Mouse (Mus musculus): ENCODE results near the gene Cdr2. TPM values are rescaled to one million over a fixed set of nuclear protein-coding genes. Genes with fewer than 3 reads are reported as not detected.
"Not testable (repeated sequence)": the region's sequence is repeated elsewhere in the genome, so short reads cannot be mapped to it uniquely, and the experiment has no call there.

Cdr2 gene
- total RNA-seq (2022) = 1 to 10 TPM; 4.7 to 6.9 (median 4.9) TPM

DNA sequence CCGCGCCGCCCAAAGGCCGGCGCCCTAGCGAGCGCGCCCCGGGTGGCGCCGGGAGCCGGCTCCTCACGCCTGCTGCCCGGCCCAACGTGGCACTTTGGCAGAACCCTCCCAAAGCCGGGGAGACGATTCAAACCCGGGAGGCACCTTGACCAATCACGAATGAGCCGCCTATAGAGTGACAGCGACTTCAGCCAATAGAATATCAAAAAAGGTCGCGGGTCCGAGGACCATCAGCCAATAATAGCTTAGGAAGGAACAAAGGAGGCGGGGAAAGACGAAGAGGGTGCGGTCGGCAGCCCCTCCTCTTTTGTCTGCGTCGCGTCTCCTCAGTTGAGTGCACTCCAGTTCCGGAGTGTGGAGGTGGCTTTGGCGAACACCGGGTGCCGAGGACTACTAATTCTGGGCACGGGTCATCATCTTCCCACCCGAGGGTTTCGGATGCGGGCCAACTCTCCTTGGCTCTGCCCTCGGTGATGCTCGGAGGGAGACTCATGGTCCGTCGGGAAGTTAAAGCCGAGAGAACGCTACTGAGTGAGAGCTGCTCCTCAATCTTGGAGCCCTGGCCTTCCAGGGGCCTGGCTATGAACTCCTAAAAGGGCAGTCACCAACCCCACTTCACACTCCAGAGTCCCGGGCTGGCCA, at the start of gene Cdr2, which contains the start of gene Mfsd13b:
Gene Cdr2 (minus strand): TSS at position 113 of the 642 bp plus-strand sequence.
Gene Mfsd13b (plus strand): TSS at position 310 of the 642 bp plus-strand sequence.
- peak; percentile 95 for DNase-seq (ENCODE audit: low spot score in 2 of 2)

DNA sequence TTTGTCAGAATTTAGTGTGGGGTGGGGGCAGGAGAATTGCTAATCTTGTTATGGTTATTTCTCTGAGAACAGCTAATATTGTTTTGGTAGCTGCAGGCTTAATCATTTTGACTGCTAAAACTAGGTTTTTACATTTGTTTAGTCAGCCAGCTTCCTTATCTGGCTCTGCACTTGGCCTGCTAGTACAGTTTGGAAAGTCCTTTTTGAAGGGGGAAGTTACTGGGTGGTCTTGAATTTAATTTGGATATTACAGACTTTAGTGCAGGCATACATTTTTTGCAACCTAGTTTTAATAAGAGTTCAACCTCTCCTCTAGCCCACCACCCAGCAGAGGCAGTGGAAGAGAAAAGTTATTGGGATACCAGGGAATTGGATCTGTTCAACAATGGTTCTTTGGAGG, 47.8 kb upstream of the Cdr2 start:
- not testable (repeated sequence) for DNase-seq (ENCODE audit: low spot score in 2 of 2)

DNA sequence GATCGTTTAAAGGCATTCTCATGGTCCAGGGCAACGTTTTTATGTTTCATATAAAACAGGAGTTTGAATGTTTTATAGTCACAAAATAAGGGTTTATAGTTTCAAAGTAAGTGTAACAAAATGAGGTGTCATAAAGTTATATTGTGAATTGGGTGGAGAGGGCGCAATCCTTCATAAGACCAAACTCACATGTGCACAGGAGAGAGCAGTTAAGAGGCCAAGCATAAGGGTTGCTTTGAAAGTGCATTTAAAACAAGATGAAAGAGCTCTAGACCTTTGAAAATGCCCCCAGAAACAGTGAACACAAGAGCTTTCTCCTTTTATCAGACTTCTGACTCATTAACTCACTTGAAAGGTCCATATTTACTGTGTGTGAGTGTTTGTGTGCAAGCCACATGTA, 44.2 kb upstream of the Cdr2 start:
- DNase-seq (ENCODE audit: low spot score in 2 of 2) = no peak

DNA sequence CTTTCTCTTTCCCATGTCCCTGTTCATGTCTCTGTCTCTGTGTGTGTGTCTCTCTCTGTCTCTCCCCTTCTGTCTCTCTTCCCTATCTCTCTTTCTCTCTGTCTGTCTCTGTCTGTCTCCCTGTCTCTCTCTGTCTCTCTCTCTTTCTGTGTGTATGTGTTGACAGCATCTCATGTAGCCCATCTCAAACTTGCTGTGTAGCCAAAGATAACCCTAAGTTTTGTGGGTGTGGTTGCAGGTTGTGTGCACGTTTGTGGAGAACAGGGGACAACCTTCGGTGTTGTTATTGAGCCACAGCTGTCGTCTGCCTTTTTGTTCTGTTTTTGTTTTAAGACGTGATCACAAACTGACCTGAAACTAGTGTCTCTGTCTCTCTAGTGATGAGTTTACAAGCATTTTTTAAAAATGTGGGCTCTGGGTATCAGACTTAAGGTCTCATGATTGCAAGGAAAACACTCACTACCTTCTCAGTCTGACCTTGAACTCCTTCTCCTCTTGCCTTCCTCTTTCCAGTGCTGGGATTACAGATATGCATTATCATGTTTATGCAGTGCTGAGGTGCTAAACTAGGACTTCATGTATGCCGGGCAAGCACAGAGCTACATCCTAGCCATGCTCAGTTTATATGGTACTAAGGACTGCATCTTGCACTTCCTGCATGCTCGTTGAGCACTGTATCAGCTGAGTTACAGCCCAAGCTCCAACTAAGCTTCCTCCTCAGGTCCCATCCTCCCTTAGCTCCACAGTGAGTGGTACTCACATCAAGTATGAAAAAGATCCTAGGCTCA, 43.3 kb upstream of the Cdr2 start:
- DNase-seq (ENCODE audit: low spot score in 2 of 2) = no peak

DNA sequence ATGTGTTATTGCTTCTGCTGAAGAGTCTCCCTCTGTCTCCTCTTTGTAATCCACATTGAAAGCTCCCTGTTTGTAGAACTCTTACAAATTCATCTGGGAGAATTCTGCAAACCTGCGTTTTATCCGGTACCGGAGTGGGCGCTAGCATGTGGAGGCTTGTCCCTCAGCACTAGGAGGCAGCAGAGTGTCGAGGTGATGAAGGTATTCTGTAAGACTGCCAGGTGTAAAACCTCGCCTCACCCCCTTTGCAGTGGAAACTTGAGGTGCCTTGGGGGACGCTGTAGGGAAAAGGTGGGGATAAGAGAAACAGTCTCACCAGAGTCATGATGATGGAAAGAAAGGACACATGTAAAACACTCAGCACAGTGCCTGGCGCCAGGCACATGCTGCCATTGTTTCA, 38.2 kb upstream of the Cdr2 start:
- no peak for DNase-seq (ENCODE audit: low spot score in 2 of 2)

DNA sequence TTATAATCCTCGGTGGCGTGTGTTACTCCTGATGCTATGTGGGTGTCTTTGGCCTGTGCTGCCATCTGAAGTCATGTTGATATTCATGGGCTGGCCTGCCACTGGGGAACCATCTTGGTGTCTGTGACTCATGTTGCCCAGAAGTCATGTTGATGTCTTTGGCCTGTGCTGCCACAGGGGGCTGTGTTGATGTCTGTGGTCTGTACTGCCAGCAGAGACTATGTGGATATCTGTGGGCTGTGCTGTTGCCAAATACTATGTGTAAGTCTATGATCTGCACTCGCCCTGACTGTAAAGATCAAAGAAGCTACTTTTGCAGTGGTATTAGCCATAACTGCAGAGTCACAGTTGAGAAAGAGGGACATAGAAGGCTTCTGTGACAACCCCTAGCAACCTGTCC, 36.7 kb upstream of the Cdr2 start:
- no peak for DNase-seq (ENCODE audit: low spot score in 2 of 2)

DNA sequence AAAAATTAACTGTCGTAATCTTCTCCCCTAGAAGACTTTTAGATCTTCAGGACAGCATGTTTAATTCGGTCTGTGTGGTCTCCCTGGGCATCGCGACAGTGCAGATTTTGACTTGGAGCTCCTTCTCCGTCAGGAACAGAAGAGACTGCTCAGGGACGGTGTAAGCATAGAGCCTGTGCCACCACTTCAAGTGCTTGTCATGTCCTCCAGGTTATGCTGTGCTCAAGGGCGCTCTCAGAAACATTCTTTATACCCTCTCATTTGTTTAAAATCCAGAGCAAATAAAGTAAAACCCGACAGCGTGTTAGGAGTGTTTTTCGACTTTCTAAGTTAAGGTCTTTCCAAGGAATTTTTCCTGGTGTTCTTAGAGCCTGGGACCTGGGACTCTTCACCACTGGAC, 32.4 kb upstream of the Cdr2 start:
- no peak for DNase-seq (ENCODE audit: low spot score in 2 of 2)

DNA sequence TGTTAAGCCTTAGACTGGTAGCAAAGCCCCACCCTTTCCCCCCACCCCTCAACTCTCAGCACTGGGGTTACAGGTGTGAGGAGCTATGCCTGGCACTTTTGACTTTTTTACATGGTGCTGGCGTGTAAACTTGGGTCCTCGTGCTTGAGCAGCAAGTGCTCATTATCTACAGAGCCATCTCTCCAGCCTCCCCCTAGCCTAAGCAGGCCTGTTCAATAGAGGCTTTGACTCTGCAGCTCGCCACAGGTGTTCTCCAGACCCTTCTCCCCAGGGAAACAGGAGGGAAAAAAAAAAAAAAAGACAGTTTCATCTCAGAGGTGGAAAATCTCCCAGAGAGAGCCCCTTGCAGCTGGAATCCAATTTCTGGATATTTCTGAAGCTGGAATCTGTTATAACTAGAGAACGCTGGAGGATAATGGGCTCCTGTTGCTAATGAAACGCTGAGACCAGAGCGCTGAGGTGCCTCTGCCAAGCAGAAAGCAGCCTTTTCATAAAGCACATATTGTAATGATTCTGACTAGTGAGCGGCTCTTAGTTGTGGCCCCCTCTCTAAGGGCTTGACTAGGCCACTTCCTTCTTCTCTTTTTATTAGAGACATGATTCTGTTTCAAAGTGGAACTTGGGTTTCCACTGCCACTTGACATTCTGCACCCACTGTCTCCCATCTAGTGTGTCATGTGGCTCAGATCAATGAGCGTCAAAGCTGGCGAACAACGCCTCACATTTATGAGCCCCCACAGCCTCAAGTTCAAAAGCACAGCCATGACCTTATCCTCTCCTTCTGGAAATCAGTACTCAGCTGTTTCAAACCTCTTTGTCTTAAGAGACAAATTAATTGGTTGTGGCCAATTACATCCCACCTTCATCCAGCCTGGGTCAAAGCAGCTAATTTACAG, 29.9 kb upstream of the Cdr2 start:
- DNase-seq (ENCODE audit: low spot score in 2 of 2) = no peak

DNA sequence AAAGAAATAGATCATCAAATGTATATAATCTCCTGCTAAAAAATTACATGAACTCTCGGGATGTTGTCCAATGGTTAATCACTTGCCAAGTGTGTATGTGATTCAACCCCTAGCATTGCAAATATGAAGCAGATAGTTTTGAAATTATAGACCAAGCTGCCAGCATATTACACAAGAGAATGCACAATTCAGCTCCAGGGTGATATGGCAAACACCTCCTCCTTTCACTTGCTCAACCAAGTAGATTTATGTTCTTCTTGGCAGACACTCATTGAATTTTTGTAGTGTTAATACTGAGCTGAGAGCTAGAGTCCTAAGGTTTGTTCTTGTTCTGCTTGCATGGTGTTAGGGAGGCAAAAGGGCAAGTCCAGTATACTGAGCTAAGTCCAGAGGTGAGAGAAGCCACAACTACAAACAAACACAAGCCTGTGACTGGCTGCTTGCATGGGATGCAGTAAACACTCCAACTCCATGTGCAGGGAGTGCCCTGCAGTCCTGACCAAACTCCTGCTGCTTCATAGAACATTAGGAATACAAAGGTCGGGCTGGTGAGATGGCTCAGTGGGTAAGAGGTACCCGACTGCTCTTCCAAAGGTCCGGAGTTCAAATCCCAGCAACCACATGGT, 21.8 kb upstream of the Cdr2 start:
- no peak for DNase-seq (ENCODE audit: low spot score in 2 of 2)

DNA sequence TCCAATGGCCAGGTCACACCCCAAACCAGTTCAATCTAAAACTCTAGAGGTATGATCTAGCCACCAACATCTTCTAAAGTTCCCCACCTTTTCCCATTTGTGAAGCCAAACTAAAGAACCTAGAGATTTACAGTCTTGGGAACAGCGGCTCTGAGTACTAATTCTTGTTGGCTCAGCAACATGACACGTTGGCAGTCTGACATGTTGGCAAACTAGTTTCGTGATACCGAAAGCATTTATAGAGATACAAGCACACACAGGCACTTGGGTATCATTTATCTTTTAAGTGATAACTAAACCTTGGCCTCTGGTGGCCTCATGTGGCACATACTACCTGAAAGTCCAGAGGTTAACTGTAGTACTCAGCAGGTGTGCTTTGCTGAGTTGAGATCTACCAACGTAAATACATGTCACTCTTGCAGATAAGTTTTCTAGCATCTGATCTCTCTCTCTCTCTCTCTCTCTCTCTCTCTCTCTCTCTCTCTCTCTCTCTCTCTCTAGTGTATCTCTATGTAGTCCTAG, 20.4 kb upstream of the Cdr2 start:
- no peak for DNase-seq (ENCODE audit: low spot score in 2 of 2)

DNA sequence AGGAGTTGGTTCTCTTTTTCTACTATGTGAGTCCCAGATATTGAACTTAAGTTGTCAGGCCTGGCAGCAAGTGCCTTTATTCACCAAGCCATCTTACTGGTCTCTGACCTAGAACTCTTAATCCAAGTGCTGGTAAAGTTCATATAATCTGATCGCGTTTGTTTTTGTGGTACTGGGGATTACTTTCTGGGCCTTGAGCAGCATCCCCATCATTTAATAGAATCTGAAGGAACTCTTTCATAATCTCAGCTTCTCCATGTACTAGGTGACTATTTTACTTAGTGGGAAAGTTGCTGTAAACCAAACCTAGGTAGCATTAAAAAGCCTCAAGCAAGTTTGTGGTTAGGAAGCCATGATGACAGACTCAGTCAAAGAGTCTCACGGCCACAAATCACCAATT, 19.8 kb upstream of the Cdr2 start:
- no peak for DNase-seq (ENCODE audit: low spot score in 2 of 2)

DNA sequence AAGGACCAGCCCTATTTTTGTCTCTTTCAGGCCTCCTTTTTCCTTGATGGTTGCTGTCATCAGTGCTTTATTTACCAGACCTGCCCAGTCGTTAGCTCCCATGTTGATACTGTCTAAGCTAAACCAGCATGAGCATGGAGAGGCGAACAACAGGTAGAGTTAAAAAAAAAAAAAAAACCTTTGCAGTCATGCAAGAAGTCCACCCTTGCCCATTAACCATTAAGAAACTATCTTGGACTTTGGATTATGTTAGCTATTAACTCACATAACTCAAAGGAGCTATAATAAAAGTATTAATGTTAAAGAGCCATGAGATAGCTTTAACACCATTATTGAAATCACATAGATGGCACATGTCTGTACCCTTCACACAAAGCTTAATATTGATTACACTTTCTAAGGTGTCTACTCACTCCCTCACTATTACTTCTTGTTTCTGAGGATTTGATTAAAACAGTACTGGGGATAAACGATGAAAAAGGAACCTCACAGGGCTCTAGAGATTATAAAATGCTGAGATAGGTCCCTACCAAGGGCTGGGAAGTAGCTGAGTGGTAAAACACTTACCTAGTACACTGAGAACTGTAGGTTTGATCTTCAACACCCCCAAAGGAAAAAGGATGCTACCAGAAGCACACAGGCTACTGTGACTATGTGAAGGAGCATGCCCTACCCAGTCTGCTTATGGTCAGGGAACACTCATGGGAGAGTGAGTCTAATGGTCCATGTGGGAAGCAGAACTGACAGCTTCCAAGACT, 18.1 kb upstream of the Cdr2 start:
- no peak for DNase-seq (ENCODE audit: low spot score in 2 of 2)

DNA sequence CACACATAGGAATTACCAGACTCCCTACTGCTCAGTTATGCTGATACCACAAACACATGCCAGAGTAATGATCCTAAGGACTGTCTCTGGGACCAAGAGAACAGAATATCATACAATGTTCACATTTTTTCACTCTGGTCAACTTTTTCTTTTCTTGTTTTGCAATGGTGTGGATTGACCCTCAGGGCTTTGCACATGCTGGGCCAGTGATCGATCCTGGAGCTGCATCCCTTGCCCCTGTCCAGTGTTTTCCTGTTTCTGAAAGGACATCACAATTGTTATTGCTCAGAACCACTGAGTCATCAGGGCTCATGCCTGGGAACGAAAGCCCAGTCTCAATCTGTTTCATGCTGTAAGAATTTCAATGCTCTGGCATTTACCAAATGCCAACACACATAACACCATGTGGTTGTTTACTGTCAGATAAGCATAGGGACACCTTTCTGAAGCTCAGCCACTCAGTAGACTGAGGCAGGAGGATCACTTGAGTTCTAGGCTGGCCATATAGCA, 17.0 kb upstream of the Cdr2 start:
- no peak for DNase-seq (ENCODE audit: low spot score in 2 of 2)

DNA sequence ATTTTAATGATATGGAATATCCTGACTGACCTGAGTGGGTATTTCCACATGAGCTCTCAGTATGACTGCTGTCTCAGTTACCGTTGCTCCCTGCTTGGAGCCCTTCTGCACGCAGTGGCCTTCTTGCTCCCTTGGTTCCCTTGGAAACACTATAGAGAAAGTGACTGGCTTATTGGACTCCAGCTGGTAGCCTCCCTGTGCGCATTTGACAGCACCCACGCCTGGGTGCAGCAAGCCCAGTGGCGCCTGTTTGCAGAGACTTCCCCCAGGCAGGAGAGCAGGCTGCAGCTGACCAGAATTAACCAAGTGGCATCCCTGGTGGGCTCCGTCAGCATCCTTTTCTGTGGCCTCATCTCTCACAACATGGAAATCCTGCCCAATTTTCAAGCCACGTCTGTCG, 9.1 kb upstream of the Cdr2 start:
- DNase-seq (ENCODE audit: low spot score in 2 of 2) = peak in 1 of 2 experiments; percentile 22

DNA sequence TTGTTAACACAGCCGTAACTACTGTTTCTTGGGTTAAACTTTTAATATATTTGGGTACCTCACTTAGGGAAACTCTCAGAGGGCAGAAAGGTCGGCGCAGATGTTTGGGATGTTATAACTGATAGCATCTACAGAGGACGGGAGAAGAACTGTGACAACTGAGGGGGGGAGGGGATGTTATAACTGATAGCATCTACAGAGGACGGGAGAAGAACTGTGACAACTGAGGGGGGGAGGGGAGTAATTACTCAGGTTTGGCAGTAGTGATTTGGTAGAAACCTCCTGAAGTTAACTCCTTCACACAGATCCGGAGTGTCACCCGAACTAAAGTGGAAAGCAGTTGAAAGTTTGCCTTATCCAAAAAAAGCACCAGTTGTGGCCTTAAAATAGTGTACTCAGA, 856 bp upstream of the Cdr2 start:
- DNase-seq (ENCODE audit: low spot score in 2 of 2) = no peak

DNA sequence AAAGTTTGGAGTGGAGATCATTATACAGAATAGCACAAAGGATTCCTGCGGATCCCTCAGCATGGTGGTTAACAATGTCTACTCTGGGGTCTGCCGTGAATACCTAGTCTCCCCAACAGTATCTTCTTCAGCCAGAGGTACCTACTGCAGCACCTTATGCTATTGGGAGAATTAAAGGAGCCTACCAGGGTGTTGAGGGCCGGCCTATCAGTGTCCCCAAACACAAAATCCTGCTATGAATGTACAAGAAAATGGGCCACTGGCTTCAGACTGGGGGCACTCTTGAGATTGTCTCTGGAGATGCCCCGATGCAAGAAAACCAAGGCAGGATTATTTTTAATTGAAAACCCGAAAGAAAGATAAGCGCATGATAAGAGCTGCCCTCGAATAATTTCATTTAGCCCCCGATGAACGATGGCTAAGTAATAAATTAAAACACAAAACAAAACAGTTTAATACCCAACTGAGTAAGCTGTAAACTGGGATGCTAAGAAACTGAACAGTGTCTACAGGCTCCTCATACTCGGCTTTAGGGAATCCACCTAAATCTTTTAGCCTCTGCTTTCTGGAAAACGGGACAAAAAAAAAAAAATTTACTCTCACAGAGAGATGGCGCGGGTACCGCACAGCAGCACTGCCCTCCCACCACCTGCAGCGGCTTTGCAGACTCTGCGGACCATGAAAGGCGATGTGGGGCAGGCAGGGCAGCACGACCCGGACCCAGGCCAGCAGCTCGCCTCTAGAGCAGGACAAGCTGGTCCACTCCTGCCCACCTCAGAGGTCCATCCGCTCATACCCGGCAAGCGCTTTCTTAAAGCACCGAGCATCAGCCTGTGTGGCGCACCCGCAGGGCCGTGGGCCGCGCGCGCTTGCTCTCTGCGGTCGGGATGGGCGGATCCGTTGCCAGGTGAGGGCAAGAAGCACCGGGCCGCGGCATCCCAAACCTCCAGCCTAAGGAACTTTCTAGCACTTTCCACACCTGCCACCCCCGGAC, 884 bp downstream of the Cdr2 start:
- peak in 1 of 2 experiments; percentile 12 for DNase-seq (ENCODE audit: low spot score in 2 of 2)

DNA sequence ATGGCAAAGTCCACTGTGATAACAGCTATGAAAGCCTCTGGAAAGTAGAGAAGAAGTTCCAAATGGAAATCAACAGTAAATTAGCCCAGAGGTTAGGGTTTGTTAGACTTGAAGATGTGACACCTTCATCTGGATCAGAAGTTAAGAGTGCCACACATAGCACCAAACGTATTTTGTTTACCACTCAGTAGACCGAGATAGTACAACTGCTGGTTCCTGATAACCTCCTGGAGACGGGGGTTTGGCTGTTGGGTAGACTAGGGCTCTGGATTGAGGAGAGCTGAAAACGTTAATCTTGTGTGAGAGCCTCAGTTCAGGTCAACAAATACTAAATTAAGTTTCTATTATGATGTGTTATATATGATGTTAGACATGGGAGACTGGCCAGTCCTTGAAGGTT, 2.1 kb downstream of the Cdr2 start:
- no peak for DNase-seq (ENCODE audit: low spot score in 2 of 2)

DNA sequence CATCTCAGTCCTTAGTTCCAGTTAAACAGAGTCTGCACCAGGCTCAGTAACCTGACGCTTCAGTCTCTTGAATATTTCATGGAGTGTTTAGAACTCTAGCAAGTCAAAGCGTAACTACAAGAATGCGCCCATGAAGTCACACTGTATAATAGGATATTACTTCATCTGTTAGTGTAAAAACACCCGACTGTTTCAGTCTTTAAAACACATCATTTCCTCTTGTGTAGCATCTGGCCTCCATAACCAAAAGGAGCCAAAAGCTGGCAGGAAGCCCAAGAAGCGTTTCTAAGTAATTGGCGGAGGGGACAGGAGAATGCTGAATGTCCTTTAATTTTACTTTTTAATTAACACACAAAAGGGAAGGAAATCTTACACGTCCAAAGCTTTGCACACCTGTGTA, 5.0 kb downstream of the Cdr2 start:
- DNase-seq (ENCODE audit: low spot score in 2 of 2) = no peak

DNA sequence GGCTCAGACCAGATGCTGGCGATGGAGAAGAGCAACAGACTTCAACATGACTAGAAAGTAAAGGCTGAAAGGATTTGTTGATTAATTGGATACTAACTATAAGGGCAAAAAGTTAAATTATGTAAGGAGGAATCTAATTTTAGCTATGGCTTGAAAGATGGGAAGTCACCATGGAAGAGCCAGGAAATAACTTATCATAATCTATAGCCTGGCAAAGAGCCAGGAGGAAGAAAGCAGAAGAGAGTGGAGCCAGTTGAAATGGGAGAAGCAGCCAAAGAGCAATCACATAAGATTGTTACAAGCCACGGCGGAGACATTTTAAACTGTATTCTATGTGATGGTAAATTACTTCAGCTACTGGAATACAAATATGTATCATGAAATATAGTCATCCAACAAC, 8.1 kb downstream of the Cdr2 start:
- no peak for DNase-seq (ENCODE audit: low spot score in 2 of 2)
